Mouse (Mus musculus) limb, embryonic 12.5 days (tissue): Measurements from ENCODE around the gene Ern1. TPM values are rescaled to one million over a fixed set of nuclear protein-coding genes. Genes with fewer than 3 reads are reported as not detected.

Source experiments
- ATAC-seq: fragments of 200-750 bp; cut with Nextera tagmentation; 2 replicates; pipeline ENCODE4 v1.8.0; 2017; ENCODE audit warnings: low read depth, moderate TSS enrichment; ENCODE audit not compliant: insufficient number of reproducible peaks, insufficient read depth, low FRiP score, low TSS enrichment
- H3K27ac ChIP-seq: fragments of 300-500 bp; sonication (generic); 2 replicates; pipeline ENCODE4 v1.5.1; 2016; ENCODE audit warnings: mild to moderate bottlenecking, moderate library complexity
- H3K27me3 ChIP-seq: fragments of 300-500 bp; sonication (generic); 2 replicates; pipeline ENCODE4 v1.6.1; 2016; ENCODE audit warnings: mild to moderate bottlenecking, moderate library complexity
- H3K36me3 ChIP-seq: fragments of 300-500 bp; sonication (generic); 2 replicates; pipeline ENCODE4 v1.6.1; 2016; ENCODE audit warnings: mild to moderate bottlenecking, moderate library complexity
- H3K4me1 ChIP-seq: fragments of 300-500 bp; sonication (generic); replicated peaks from 2 replicates; pipeline ENCODE4 v1.6.1; 2016
- H3K4me2 ChIP-seq: fragments of 300-500 bp; sonication (generic); 2 replicates; pipeline ENCODE4 v1.6.1; 2016; ENCODE audit warnings: mild to moderate bottlenecking, moderate library complexity
- H3K4me3 ChIP-seq: fragments of 300-500 bp; sonication (generic); replicated peaks from 2 replicates; pipeline ENCODE4 v1.5.1; 2016; ENCODE audit warnings: mild to moderate bottlenecking
- H3K9ac ChIP-seq: fragments of 300-500 bp; sonication (generic); replicated peaks from 2 replicates; pipeline ENCODE4 v1.6.1; 2016; ENCODE audit warnings: mild to moderate bottlenecking, moderate library complexity
- H3K9me3 ChIP-seq: fragments of 300-500 bp; sonication (generic); 2 replicates; pipeline ENCODE4 v1.6.1; 2016; ENCODE audit warnings: mild to moderate bottlenecking, moderate library complexity
- WGBS: fragments of 180-500 bp; shearing (Covaris S2); methylation state at CpG from one replicate; pipeline ENCODE4 v1.1.7; 2016; 5-methylcytosine and 5-hydroxymethylcytosine counted together
- polyA plus RNA-seq: library from polyadenylated mRNA; unstranded; fragments of >200 nt; fragmentation: Nextera tagmentation; extraction: Ambion mirVana; gene quantifications from 2 replicates; pipeline ENCODE4 v1.2.1, GENCODE M21; 2016

Gene Ern1
- polyA plus RNA-seq, 1 experiment from 2014 or later: 7.9 TPM

DNA sequence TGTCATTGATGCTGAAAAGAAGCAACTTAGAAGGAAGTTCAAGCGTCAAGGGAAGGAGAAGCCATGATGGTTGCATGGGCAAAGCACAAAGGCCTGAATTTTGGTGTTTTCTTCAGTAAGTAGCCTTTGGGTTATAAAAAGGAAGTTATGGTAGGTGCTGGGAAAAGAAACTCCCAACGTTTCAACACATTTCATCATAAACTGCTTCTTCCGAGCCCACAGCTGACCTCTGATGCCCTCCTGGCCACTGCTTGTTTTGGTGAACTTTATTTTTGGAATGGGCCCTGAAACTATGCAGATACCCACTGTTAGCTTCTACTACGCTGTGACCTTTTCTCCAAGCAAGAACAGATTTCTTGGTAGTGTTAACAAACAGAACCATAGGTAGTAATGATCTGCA is 58.0 kb downstream of the Ern1 start:
- WGBS: 87% methylated on average over 4 of the region's 4 CpGs
- Histone ChIP-seq H3K4me1 (no peaks in the 10 kb centered on the region), H3K4me2 (no peak overlapping the region), H3K27ac (no peak overlapping the region), H3K9me3 (no peaks in the 10 kb centered on the region), H3K4me3 (no peak overlapping the region), H3K9ac (no peak overlapping the region; the same call in 1 of the 2 replicates), H3K27me3 (no peaks in the 10 kb centered on the region), H3K36me3 (peaks cover 4% of the 10 kb centered on the region; the same call in 1 of the 2 replicates)
- ATAC-seq: no peak

DNA sequence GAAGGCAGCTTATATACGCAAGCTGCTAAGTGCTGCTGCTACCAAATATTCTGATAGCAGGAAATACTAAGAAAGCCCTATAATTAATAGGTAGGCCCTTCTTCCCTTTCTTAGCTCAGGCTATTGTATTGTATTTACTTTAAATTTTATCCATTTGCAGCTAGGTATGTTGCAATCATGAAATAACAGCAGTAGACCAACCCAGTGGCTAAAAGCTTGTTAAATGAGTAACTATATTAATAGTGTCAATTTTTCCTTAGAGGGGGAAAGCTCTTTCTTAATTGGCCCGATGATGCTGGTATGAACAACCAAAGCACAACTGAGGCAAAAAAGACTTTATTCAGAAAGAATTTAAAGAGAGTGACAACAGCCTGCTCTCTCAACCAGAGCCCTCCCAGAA is 59.1 kb downstream of the Ern1 start:
- Histone ChIP-seq H3K36me3 (peaks cover 10% of the 10 kb centered on the region; the same call in 1 of the 2 replicates), H3K4me2 (no peak overlapping the region), H3K27ac (no peak overlapping the region), H3K9ac (no peak overlapping the region), H3K4me1 (no peaks in the 10 kb centered on the region), H3K9me3 (no peaks in the 10 kb centered on the region), H3K27me3 (no peaks in the 10 kb centered on the region), H3K4me3 (no peak overlapping the region)
- ATAC-seq: no peak
- 70% methylated on average over 2 of the region's 2 CpGs for WGBS

DNA sequence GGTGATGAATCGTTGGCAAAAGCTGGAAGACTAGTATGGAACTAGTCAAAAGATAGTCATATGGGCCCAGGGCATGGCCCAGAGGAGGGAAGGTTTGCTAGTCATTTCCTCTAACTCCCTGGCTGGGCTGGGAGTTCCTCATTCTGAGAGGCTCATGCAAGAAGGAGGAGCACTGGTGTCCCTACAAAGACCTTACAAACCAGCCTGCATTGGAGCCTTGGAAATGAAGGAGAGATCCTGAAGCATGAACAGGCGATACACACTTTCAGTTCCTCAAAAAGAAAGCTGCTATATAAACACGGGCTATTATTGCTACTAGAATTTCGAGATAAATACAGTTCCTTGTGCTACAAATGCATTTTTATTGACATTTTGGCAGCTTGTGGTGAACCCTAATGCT is 59.5 kb downstream of the Ern1 start:
- H3K36me3 ChIP-seq: peaks cover 14% of the 10 kb centered on the region
- H3K27me3 ChIP-seq: no peaks in the 10 kb centered on the region
- no peak overlapping the region for H3K4me2 ChIP-seq
- H3K9ac ChIP-seq: no peak overlapping the region
- no peaks in the 10 kb centered on the region for H3K9me3 ChIP-seq
- 83% methylated on average over 4 of the region's 4 CpGs for WGBS
- H3K4me3 ChIP-seq: no peak overlapping the region
- no peaks in the 10 kb centered on the region for H3K4me1 ChIP-seq
- ATAC-seq: no peak
- no peak overlapping the region for H3K27ac ChIP-seq

DNA sequence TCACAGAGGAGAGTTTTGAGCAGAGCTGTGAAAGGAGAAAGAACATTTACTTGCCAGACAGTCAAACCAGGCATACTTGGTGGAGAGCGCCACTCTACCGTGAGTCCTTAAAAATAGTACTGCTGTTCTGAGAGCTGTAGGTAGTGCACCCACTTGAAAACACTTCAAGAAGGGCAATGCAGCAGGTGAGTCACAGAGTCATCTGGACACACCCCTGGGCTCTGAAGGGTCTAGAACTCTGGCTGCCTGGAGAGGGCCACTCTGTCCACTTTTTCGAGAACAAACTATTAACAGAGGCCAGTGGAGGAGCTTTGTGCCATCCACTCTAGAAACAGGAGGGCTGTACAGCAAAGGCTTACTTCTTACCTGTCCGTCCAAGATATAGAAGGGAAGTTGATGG is 61.2 kb downstream of the Ern1 start:
- no peaks in the 10 kb centered on the region for H3K27me3 ChIP-seq
- H3K27ac ChIP-seq: no peak overlapping the region
- H3K4me3 ChIP-seq: no peak overlapping the region
- no peaks in the 10 kb centered on the region for H3K9me3 ChIP-seq
- H3K36me3 ChIP-seq: peaks cover 17% of the 10 kb centered on the region
- WGBS: 90% methylated on average over 4 of the region's 4 CpGs
- ATAC-seq: no peak
- no peak overlapping the region for H3K9ac ChIP-seq
- no peak overlapping the region for H3K4me2 ChIP-seq
- H3K4me1 ChIP-seq: no peaks in the 10 kb centered on the region

DNA sequence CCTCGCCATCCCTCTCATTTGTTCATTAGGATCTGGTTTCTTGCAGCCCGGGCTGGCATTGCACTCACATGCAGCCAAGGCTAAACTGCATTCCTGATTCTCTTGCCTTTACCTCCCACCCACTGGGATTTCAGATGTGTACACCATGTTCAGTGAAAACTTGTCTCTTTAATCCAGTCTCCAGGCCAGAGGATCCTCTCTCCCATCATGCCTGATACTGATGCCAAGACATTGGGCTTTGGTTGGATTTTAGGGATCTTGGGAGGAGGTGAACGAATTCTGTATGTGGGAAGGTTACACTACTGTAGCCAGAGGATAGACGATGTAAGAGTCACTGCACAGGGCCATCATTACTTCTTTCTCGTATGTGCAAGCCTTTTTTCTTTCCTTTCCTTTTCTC is 62.5 kb downstream of the Ern1 start:
- Histone ChIP-seq H3K4me1 (no peaks in the 10 kb centered on the region), H3K4me2 (no peak overlapping the region), H3K27ac (no peak overlapping the region), H3K9me3 (no peaks in the 10 kb centered on the region), H3K4me3 (no peak overlapping the region), H3K27me3 (no peaks in the 10 kb centered on the region), H3K9ac (no peak overlapping the region), H3K36me3 (peaks cover 17% of the 10 kb centered on the region)
- no peak for ATAC-seq
- WGBS: 88% methylated on average over 5 of the region's 5 CpGs

DNA sequence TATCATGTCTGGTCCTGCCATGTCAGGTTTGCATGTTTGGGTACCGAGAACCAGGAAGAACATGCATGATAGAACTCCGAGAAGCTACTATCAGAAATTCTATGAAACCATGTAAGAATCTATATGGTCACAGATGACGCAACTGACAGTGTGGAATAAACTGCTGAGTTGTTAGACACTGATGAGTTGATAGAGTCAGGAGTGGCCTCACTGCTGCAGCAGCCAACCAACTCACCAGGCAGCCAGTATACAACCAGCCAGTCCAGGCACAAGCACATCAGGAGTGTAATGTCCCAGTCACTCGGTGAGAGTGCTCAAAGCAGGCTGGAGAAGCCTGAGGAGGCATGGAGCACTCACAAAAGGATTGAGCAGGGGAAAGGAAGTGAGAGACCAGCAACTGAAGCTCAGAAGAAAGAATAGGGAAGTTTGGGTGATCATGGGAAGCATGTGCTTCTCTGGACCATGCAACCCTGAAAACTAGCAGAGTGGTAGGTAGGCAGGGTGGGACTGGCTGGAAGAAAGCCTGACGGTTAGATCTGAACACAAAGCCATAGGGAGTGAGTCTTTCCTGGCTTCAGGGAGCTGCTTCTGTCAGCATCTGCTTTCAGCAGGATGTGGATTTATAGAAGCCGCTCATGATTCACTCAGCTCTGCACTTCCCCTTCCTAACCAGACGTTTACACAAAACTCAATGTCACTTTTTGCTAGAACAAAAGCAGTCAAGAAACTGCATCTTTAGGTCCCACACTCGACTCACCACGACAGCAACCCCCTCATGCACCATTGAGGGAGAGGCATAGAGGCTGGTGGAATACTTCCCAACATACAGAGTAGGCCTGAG is 68.2 kb downstream of the Ern1 start:
- Histone ChIP-seq H3K4me2 (no peak overlapping the region), H3K9me3 (no peaks in the 10 kb centered on the region), H3K27me3 (no peaks in the 10 kb centered on the region), H3K27ac (no peak overlapping the region), H3K4me3 (no peak overlapping the region), H3K9ac (no peak overlapping the region), H3K36me3 (peaks cover 16% of the 10 kb centered on the region), H3K4me1 (no peaks in the 10 kb centered on the region)
- WGBS: 81% methylated on average over 9 of the region's 9 CpGs
- no peak for ATAC-seq

DNA sequence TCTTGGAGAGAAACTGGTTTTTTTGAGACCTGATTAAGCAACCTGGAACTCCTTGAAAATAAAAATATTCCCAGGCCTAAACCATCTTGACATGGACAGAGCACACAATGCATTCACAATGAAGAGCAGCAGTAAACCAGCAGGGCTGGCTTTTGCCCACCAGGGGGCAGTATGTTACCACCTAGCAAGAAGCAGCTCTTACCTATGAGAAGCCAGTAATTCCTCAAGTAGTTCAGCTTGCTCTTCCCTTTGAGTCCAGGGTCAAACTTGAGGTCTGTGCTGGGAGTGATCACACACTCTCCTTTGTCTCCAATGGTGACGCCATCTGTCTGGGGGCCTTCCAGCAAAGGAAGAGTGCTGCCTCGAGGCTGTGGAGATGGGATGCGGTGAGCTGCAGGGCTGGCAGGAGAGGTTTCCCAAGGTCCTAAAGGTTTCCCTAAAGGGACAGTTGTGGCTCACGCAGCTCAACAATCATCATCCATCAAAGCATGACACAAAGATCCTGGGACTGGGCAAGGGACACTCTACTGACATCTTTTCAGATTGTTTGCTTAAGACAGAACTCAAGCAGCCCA is 68.9 kb downstream of the Ern1 start:
- peaks cover 18% of the 10 kb centered on the region for H3K36me3 ChIP-seq
- H3K27me3 ChIP-seq: no peaks in the 10 kb centered on the region
- no peaks in the 10 kb centered on the region for H3K4me1 ChIP-seq
- H3K9ac ChIP-seq: peak overlapping the region; percentile 31; the same call in 1 of the 2 replicates
- no peak overlapping the region for H3K27ac ChIP-seq
- no peak overlapping the region for H3K4me3 ChIP-seq
- 0 out of 2 replicates have a peak, but pooled peaks have one; percentile 52 for ATAC-seq
- no peaks in the 10 kb centered on the region for H3K9me3 ChIP-seq
- 41% methylated on average over 4 of the region's 4 CpGs for WGBS
- no peak overlapping the region for H3K4me2 ChIP-seq

DNA sequence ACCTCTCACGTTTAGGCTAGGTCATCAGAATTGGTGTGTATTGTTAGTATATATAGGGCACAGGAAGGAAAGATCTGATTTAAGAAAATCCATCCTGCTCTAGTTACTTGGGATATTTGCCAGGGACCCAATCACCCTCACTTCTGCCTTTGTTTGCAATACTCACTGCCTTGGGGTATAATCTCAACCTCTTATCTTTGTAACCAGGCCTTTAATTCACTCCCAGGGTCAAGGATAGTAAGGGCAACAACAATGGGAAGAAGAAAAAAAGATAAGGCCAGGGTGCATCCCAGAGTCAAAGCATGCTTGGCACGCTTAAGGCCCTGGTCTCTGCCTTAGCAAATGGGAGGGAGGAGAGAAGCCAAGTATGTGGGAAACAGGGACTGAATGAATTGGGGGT is 69.8 kb downstream of the Ern1 start:
- Histone ChIP-seq H3K9ac (no peak overlapping the region), H3K4me1 (no peaks in the 10 kb centered on the region), H3K4me2 (no peak overlapping the region), H3K4me3 (no peak overlapping the region), H3K9me3 (no peaks in the 10 kb centered on the region), H3K27ac (no peak overlapping the region), H3K27me3 (no peaks in the 10 kb centered on the region), H3K36me3 (peaks cover 16% of the 10 kb centered on the region)
- ATAC-seq: no peak
- 84% methylated on average over 2 of the region's 2 CpGs for WGBS

DNA sequence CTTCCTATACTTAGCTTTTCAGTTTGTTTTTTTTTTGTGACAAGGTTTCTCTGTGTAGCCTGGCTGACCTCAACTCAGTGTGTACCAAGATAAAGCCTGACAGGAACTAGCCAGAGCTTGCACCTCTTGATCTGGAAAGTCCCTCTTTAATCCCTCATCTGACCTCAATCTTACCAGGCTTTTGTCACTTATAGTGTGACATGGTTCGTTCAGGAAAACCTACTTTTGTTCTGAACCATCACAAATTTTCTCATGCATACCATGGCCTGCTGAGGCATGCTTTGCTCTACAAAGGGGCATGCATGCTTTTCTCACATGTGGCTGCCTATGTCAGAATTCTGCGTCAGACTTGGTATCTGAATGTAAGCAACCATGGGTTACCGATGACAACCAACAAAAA is 71.3 kb downstream of the Ern1 start:
- Histone ChIP-seq H3K4me3 (no peak overlapping the region), H3K36me3 (peaks cover 25% of the 10 kb centered on the region), H3K9ac (no peak overlapping the region), H3K4me2 (no peak overlapping the region), H3K9me3 (no peaks in the 10 kb centered on the region), H3K4me1 (no peaks in the 10 kb centered on the region), H3K27me3 (no peaks in the 10 kb centered on the region), H3K27ac (no peak overlapping the region)
- whole genome bisulfite sequencing: 85% methylated on average over 3 of the region's 3 CpGs
- no peak for ATAC-seq

DNA sequence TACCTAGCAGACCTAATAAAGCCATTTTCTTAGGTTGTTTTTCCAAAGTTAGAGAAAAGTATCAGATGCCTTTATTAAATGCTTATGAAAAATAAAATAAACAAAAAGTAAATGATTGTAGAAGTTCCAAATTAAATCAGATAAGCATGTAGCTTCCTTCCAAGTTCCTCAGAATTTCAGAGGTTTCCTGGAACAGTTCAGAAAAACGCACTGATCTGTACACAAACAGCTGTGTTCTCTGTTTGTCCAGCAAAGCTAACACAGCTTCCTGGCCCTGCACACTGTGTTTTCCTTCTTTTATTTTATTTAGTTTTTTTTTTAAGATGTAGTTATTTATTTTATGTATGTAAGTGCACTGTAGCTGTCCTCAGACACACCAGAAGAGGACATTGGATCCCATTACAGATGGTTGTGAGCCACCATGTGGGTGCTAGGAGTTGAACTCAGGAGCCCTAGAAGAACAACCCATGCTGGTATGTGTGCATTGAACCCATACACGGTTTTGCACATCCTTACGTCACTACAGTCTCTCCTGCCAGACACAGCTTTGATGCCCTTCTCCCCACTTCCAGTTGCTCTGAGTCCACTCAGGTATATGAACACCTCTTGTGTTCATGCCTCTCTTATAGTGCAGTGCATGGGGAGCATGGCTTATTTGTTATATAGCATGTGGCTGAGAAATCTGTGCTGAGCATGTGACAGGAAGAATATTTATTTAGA is 74.9 kb downstream of the Ern1 start:
- Histone ChIP-seq H3K4me1 (no peaks in the 10 kb centered on the region), H3K36me3 (peaks cover 37% of the 10 kb centered on the region), H3K4me2 (no peak overlapping the region), H3K9me3 (no peaks in the 10 kb centered on the region), H3K9ac (no peak overlapping the region), H3K27ac (no peak overlapping the region), H3K27me3 (no peaks in the 10 kb centered on the region), H3K4me3 (no peak overlapping the region)
- 90% methylated on average over 3 of the region's 3 CpGs for WGBS
- ATAC-seq: no peak

DNA sequence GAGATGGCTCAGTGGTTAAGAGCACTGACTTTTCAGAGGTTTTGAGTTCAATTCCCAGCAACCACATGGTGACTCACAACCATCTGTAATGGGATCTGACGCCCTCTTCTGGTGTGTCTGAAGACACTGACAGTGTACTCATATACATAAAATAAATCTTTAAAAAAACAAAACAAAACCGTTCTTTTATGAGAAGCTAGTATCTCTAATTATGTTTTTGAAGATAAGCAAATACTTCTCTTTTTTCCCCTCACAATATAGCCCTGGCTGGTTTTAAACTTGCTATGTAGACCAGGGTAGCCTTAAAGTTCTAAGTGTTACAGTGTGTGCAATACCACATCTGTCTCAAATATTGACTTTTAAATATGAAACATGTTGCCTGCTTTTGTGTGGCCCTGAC is 76.5 kb downstream of the Ern1 start:
- H3K27me3 ChIP-seq: no peaks in the 10 kb centered on the region
- H3K27ac ChIP-seq: no peak overlapping the region
- H3K9ac ChIP-seq: no peak overlapping the region
- H3K4me1 ChIP-seq: no peaks in the 10 kb centered on the region
- H3K36me3 ChIP-seq: peaks cover 52% of the 10 kb centered on the region
- ATAC-seq: no peak
- H3K4me2 ChIP-seq: no peak overlapping the region
- no peaks in the 10 kb centered on the region for H3K9me3 ChIP-seq
- 76% methylated on average over 2 of the region's 2 CpGs for WGBS
- H3K4me3 ChIP-seq: no peak overlapping the region
